Mouse (Mus musculus): Measurements from ENCODE around the gene Slc30a5. TPM values are rescaled to one million over a fixed set of nuclear protein-coding genes. Genes with fewer than 3 reads are reported as not detected.

Gene Slc30a5
- 38.5 and 41.9 TPM in 2 replicates for polyA plus RNA-seq (2014; fragmentation: Nextera tagmentation; extraction: Ambion mirVana)

- Histone ChIP-seq H3K27me3 (ENCODE audit: control insufficient read depth, insufficient read depth, low read length) (no peaks in the 10 kb centered on the region), H3K36me3 (ENCODE audit: control insufficient read depth, insufficient read depth, low read length) (peaks cover 4% of the 10 kb centered on the region), H3K4me1 (ENCODE audit: control insufficient read depth in 2 of 2, insufficient read depth in 2 of 2, low read length in 2 of 2) (peaks cover 3 to 17% of the 10 kb centered on the region in 2 experiments; a peak in 2 of 4 replicates), H3K27ac (replicated peaks in 1 of 2; ENCODE audit: control insufficient read depth in 1 of 2, insufficient read depth in 1 of 2, low read depth in 2 of 2, low read length in 2 of 2) (peak within 1 kb of the TSS; percentile 67 to 94), H3K4me2 (ENCODE audit: low read length) (peak within 1 kb of the TSS; percentile 83), H3K4me3 (ENCODE audit: control insufficient read depth in 1 of 2, insufficient read depth in 1 of 2, low read depth in 1 of 2, low read length in 2 of 2) (peak within 1 kb of the TSS; percentile 58 to 99), H3K9ac (ENCODE audit: low read length) (peak within 1 kb of the TSS; percentile 99), H3K9me3 (ENCODE audit: control insufficient read depth, low read length) (no peaks in the 10 kb centered on the region)
- ATAC-seq (ENCODE audit: insufficient number of reproducible peaks, insufficient read depth, low FRiP score, low read depth) = peak; percentile 97
- WGBS = under 1% methylated on average over 72 of the region's 94 CpGs
These were observed at the start of gene Slc30a5 for GRCm38 (mm10) chr13:100832741-100833639. Gene Slc30a5 (minus strand): TSS chr13:100833427.

- no peaks in the 10 kb centered on the region for H3K9me3 ChIP-seq (ENCODE audit: control insufficient read depth, low read length)
- H3K27me3 ChIP-seq (ENCODE audit: control insufficient read depth, insufficient read depth, low read length) = no peaks in the 10 kb centered on the region; the same call in 1 of the 2 replicates
- no peaks in the 10 kb centered on the region for H3K4me1 ChIP-seq (ENCODE audit: control insufficient read depth in 2 of 2, insufficient read depth in 2 of 2, low read length in 2 of 2)
- no peaks in the 10 kb centered on the region for H3K36me3 ChIP-seq (ENCODE audit: control insufficient read depth, insufficient read depth, low read length)
- no peak overlapping the region for H3K27ac ChIP-seq (replicated peaks in 1 of 2; ENCODE audit: control insufficient read depth in 1 of 2, insufficient read depth in 1 of 2, low read depth in 2 of 2, low read length in 2 of 2)
- ATAC-seq (ENCODE audit: insufficient number of reproducible peaks, insufficient read depth, low FRiP score, low read depth) = no peak
- H3K4me2 ChIP-seq (ENCODE audit: low read length) = no peak overlapping the region
- H3K9ac ChIP-seq (ENCODE audit: low read length) = no peak overlapping the region
- WGBS = 89% methylated on average over 2 of the region's 2 CpGs
- no peak overlapping the region for H3K4me3 ChIP-seq (ENCODE audit: control insufficient read depth in 1 of 2, insufficient read depth in 1 of 2, low read depth in 1 of 2, low read length in 2 of 2)
These were observed 48.7 kb upstream of the Slc30a5 start for GRCm38 (mm10) chr13:100881944-100882343.

- no peak overlapping the region for H3K9ac ChIP-seq (ENCODE audit: low read length)
- H3K36me3 ChIP-seq (ENCODE audit: control insufficient read depth, insufficient read depth, low read length) = no peaks in the 10 kb centered on the region
- no peaks in the 10 kb centered on the region for H3K4me1 ChIP-seq (ENCODE audit: control insufficient read depth in 2 of 2, insufficient read depth in 2 of 2, low read length in 2 of 2)
- no peak for ATAC-seq (ENCODE audit: insufficient number of reproducible peaks, insufficient read depth, low FRiP score, low read depth)
- no peak overlapping the region for H3K4me3 ChIP-seq (ENCODE audit: control insufficient read depth in 1 of 2, insufficient read depth in 1 of 2, low read depth in 1 of 2, low read length in 2 of 2)
- H3K27ac ChIP-seq (replicated peaks in 1 of 2; ENCODE audit: control insufficient read depth in 1 of 2, insufficient read depth in 1 of 2, low read depth in 2 of 2, low read length in 2 of 2) = no peak overlapping the region
- H3K4me2 ChIP-seq (ENCODE audit: low read length) = no peak overlapping the region
- no peaks in the 10 kb centered on the region; the same call in 1 of the 2 replicates for H3K27me3 ChIP-seq (ENCODE audit: control insufficient read depth, insufficient read depth, low read length)
- H3K9me3 ChIP-seq (ENCODE audit: control insufficient read depth, low read length) = no peaks in the 10 kb centered on the region
- 79% methylated on average over 3 of the region's 3 CpGs for WGBS
These were observed 46.6 kb upstream of the Slc30a5 start for GRCm38 (mm10) chr13:100879806-100880205.

- ATAC-seq (ENCODE audit: insufficient number of reproducible peaks, insufficient read depth, low FRiP score, low read depth) = no peak
- Histone ChIP-seq H3K36me3 (ENCODE audit: control insufficient read depth, insufficient read depth, low read length) (no peaks in the 10 kb centered on the region), H3K9me3 (ENCODE audit: control insufficient read depth, low read length) (no peaks in the 10 kb centered on the region), H3K9ac (ENCODE audit: low read length) (no peak overlapping the region), H3K4me1 (ENCODE audit: control insufficient read depth in 2 of 2, insufficient read depth in 2 of 2, low read length in 2 of 2) (no peaks in the 10 kb centered on the region), H3K27me3 (ENCODE audit: control insufficient read depth, insufficient read depth, low read length) (no peaks in the 10 kb centered on the region; the same call in 1 of the 2 replicates), H3K4me3 (ENCODE audit: control insufficient read depth in 1 of 2, insufficient read depth in 1 of 2, low read depth in 1 of 2, low read length in 2 of 2) (no peak overlapping the region), H3K4me2 (ENCODE audit: low read length) (no peak overlapping the region), H3K27ac (replicated peaks in 1 of 2; ENCODE audit: control insufficient read depth in 1 of 2, insufficient read depth in 1 of 2, low read depth in 2 of 2, low read length in 2 of 2) (no peak overlapping the region)
- WGBS = 90% methylated on average over 3 of the region's 3 CpGs
These were observed 46.1 kb upstream of the Slc30a5 start for GRCm38 (mm10) chr13:100879326-100879725.

- no peaks in the 10 kb centered on the region for H3K4me1 ChIP-seq (ENCODE audit: control insufficient read depth in 2 of 2, insufficient read depth in 2 of 2, low read length in 2 of 2)
- no peak overlapping the region for H3K4me2 ChIP-seq (ENCODE audit: low read length)
- no peak for ATAC-seq (ENCODE audit: insufficient number of reproducible peaks, insufficient read depth, low FRiP score, low read depth)
- H3K4me3 ChIP-seq (ENCODE audit: control insufficient read depth in 1 of 2, insufficient read depth in 1 of 2, low read depth in 1 of 2, low read length in 2 of 2) = no peak overlapping the region
- H3K27me3 ChIP-seq (ENCODE audit: control insufficient read depth, insufficient read depth, low read length) = no peaks in the 10 kb centered on the region; the same call in 1 of the 2 replicates
- no peak overlapping the region for H3K9ac ChIP-seq (ENCODE audit: low read length)
- no peaks in the 10 kb centered on the region for H3K9me3 ChIP-seq (ENCODE audit: control insufficient read depth, low read length)
- no peaks in the 10 kb centered on the region for H3K36me3 ChIP-seq (ENCODE audit: control insufficient read depth, insufficient read depth, low read length)
- H3K27ac ChIP-seq (replicated peaks in 1 of 2; ENCODE audit: control insufficient read depth in 1 of 2, insufficient read depth in 1 of 2, low read depth in 2 of 2, low read length in 2 of 2) = no peak overlapping the region
- 82% methylated on average over 3 of the region's 3 CpGs for WGBS
These were observed 45.0 kb upstream of the Slc30a5 start for GRCm38 (mm10) chr13:100878264-100878663.

- H3K9me3 ChIP-seq (ENCODE audit: control insufficient read depth, low read length) = no peaks in the 10 kb centered on the region
- no peak overlapping the region for H3K4me3 ChIP-seq (ENCODE audit: control insufficient read depth in 1 of 2, insufficient read depth in 1 of 2, low read depth in 1 of 2, low read length in 2 of 2)
- H3K4me1 ChIP-seq (ENCODE audit: control insufficient read depth in 2 of 2, insufficient read depth in 2 of 2, low read length in 2 of 2) = no peaks in the 10 kb centered on the region
- no peak overlapping the region for H3K4me2 ChIP-seq (ENCODE audit: low read length)
- H3K27me3 ChIP-seq (ENCODE audit: control insufficient read depth, insufficient read depth, low read length) = no peaks in the 10 kb centered on the region; the same call in 1 of the 2 replicates
- H3K36me3 ChIP-seq (ENCODE audit: control insufficient read depth, insufficient read depth, low read length) = no peaks in the 10 kb centered on the region
- no peak overlapping the region for H3K27ac ChIP-seq (replicated peaks in 1 of 2; ENCODE audit: control insufficient read depth in 1 of 2, insufficient read depth in 1 of 2, low read depth in 2 of 2, low read length in 2 of 2)
- 80% methylated on average over 3 of the region's 3 CpGs for WGBS
- H3K9ac ChIP-seq (ENCODE audit: low read length) = no peak overlapping the region
- no peak for ATAC-seq (ENCODE audit: insufficient number of reproducible peaks, insufficient read depth, low FRiP score, low read depth)
These were observed 44.5 kb upstream of the Slc30a5 start for GRCm38 (mm10) chr13:100877703-100878102.

GRCm38 (mm10) chr13:100875103-100875502 lies 41.9 kb upstream of the Slc30a5 start:
- Histone ChIP-seq H3K9me3 (ENCODE audit: control insufficient read depth, low read length) (no peaks in the 10 kb centered on the region), H3K4me1 (ENCODE audit: control insufficient read depth in 2 of 2, insufficient read depth in 2 of 2, low read length in 2 of 2) (no peaks in the 10 kb centered on the region), H3K27ac (replicated peaks in 1 of 2; ENCODE audit: control insufficient read depth in 1 of 2, insufficient read depth in 1 of 2, low read depth in 2 of 2, low read length in 2 of 2) (0 out of 4 replicates have a peak overlapping the region, but pooled peaks of 1 of the 2 experiments have one; percentile 43), H3K9ac (ENCODE audit: low read length) (no peak overlapping the region), H3K4me2 (ENCODE audit: low read length) (no peak overlapping the region), H3K36me3 (ENCODE audit: control insufficient read depth, insufficient read depth, low read length) (no peaks in the 10 kb centered on the region), H3K27me3 (ENCODE audit: control insufficient read depth, insufficient read depth, low read length) (no peaks in the 10 kb centered on the region; the same call in 1 of the 2 replicates), H3K4me3 (ENCODE audit: control insufficient read depth in 1 of 2, insufficient read depth in 1 of 2, low read depth in 1 of 2, low read length in 2 of 2) (no peak overlapping the region)
- WGBS = 50% methylated on average over 4 of the region's 4 CpGs
- no peak for ATAC-seq (ENCODE audit: insufficient number of reproducible peaks, insufficient read depth, low FRiP score, low read depth)
